Mouse (Mus musculus): ENCODE results near the gene Cpne6. TPM values are rescaled to one million over a fixed set of nuclear protein-coding genes. Genes with fewer than 3 reads are reported as not detected.
A peak's percentile ranks its signal among the peaks of the same experiment; 100 is the strongest.

The Cpne6 gene
- total RNA-seq, 2 experiments from 2014 or later, result not detected

GRCm38 (mm10) chr14:55555788-55556187 is 45.5 kb downstream of the Cpne6 start:
- no peak for DNase-seq

- peak; percentile 87 to 92 for DNase-seq
Observed at GRCm38 (mm10) chr14:55557003-55557402, 46.8 kb downstream of the Cpne6 start.

- DNase-seq, result no peak
Observed at GRCm38 (mm10) chr14:55557587-55557986, 47.3 kb downstream of the Cpne6 start.

GRCm38 (mm10) chr14:55558740-55559448 is 48.6 kb downstream of the Cpne6 start:
- DNase-seq, result no peak

- DNase-seq, result peak; percentile 93 to 95
Observed at GRCm38 (mm10) chr14:55559799-55560201, 49.6 kb downstream of the Cpne6 start, which contains the start of gene Dcaf11. Dcaf11 (plus strand) TSS chr14:55560006.

GRCm38 (mm10) chr14:55560202-55561073 is 50.2 kb downstream of the Cpne6 start, which contains the start of gene A730061H03Rik:
A730061H03Rik (minus strand) TSS chr14:55560406.
- peak; percentile 99 for DNase-seq

GRCm38 (mm10) chr14:55561860-55562259 is 51.6 kb downstream of the Cpne6 start:
- DNase-seq, result no peak

- DNase-seq, result no peak
Observed at GRCm38 (mm10) chr14:55563249-55563648, 53.0 kb downstream of the Cpne6 start.

GRCm38 (mm10) chr14:55565748-55566147 is 55.5 kb downstream of the Cpne6 start:
- DNase-seq, result no peak

Other genes starting within 250 kb of the Cpne6 start
- gene Dhrs4, start 31.7 kb upstream of the Cpne6 start, total RNA-seq (2021), result 100 to 1,000 TPM; 127 to 134 TPM
- 1 to 10 TPM; 2.5 to 3.4 TPM for gene Carmil3, start 19.8 kb upstream of the Cpne6 start, total RNA-seq (2021)
- gene Nrl, start 14.5 kb downstream of the Cpne6 start, total RNA-seq (2021), result not detected
- 1 to 10 TPM; 8.3 to 9.4 TPM for gene Pck2, start 29.8 kb downstream of the Cpne6 start, total RNA-seq (2021)
- gene Dcaf11, start 49.6 kb downstream of the Cpne6 start, total RNA-seq (2021), result 100 to 1,000 TPM; 147 to 152 TPM
- gene A730061H03Rik, start 50.0 kb downstream of the Cpne6 start, total RNA-seq (2021), result not detected
- 100 to 1,000 TPM; 172 to 176 TPM for gene Fitm1, start 65.2 kb downstream of the Cpne6 start, total RNA-seq (2021)
- 100 to 1,000 TPM; 276 to 319 TPM for gene Psme1, start 67.7 kb downstream of the Cpne6 start, total RNA-seq (2021)
- 10 to 100 TPM; 66.8 to 70.0 TPM for gene Emc9, start 74.9 kb downstream of the Cpne6 start, total RNA-seq (2021)
- 100 to 1,000 TPM; 142 to 145 TPM for gene Psme2, start 80.7 kb downstream of the Cpne6 start, total RNA-seq (2021)
- gene Rnf31, start 81.3 kb downstream of the Cpne6 start, total RNA-seq (2021), result 10 to 100 TPM; 25.4 to 29.9 TPM
- 10 to 100 TPM in 1 of 2 experiments, 1 to 10 TPM in 1; 8.9 to 11.0 TPM for gene Irf9, start 93.1 kb downstream of the Cpne6 start, total RNA-seq (2021)
- under 1 TPM; 0.22 to 0.62 TPM for gene Rec8, start 107.6 kb downstream of the Cpne6 start, total RNA-seq (2021)
- 10 to 100 TPM; 51.3 to 64.8 TPM for gene Ipo4, start 125.5 kb downstream of the Cpne6 start, total RNA-seq (2021)
- gene Gm49378, start 127.5 kb downstream of the Cpne6 start, total RNA-seq (2021), result 1 to 10 TPM; 1.4 to 2.3 TPM
- 10 to 100 TPM; 39.7 to 42.3 TPM for gene Tm9sf1, start 133.4 kb downstream of the Cpne6 start, total RNA-seq (2021)
- gene Tssk4, start 139.7 kb downstream of the Cpne6 start, total RNA-seq (2021), result under 1 TPM; 0.42 to 0.54 TPM
- 10 to 100 TPM; 47.1 to 58.8 TPM for gene Mdp1, start 150.1 kb downstream of the Cpne6 start, total RNA-seq (2021)
- 10 to 100 TPM in 1 of 2 experiments, 1 to 10 TPM in 1; 8.7 to 10.8 TPM for gene Gmpr2, start 161.5 kb downstream of the Cpne6 start, total RNA-seq (2021)
- gene Nedd8, start 161.7 kb downstream of the Cpne6 start, total RNA-seq (2021), result 100 to 1,000 TPM; 250 to 257 TPM
- gene Tinf2, start 171.4 kb downstream of the Cpne6 start, total RNA-seq (2021), result 10 to 100 TPM; 10.1 to 12.1 TPM
- under 1 TPM; 0.25 to 0.44 TPM for gene Tgm1, start 203.5 kb downstream of the Cpne6 start, total RNA-seq (2021)
- gene Rabggta, start 211.8 kb downstream of the Cpne6 start, total RNA-seq (2021), result 10 to 100 TPM; 14.8 to 15.8 TPM
- 10 to 100 TPM; 39.8 to 42.6 TPM for gene Dhrs1, start 235.2 kb downstream of the Cpne6 start, total RNA-seq (2021)
- 10 to 100 TPM in 1 of 2 experiments, 1 to 10 TPM in 1; 7.7 to 11.9 TPM for gene Nop9, start 235.2 kb downstream of the Cpne6 start, total RNA-seq (2021)
- 1 to 10 TPM; 2.0 TPM for gene Cideb, start 248.0 kb downstream of the Cpne6 start, total RNA-seq (2021)